Mouse (Mus musculus) heart, postnatal 4 days (tissue): ENCODE measurements around the gene Stxbp5l. TPM values are rescaled to one million over a fixed set of nuclear protein-coding genes. Genes with fewer than 3 reads are reported as not detected.
"Not testable (repeated sequence)": the region's sequence is repeated elsewhere in the genome, so short reads cannot be mapped to it uniquely, and the experiment has no call there.

Source experiments
- DNase-seq: peaks from one replicate; pipeline ENCODE4 v3.0.0; 2021
- total RNA-seq, 2 experiments: library from RNA; stranded (reverse); gene quantifications; 2 replicates each; pipeline ENCODE4 v1.2.3; 2021

The Stxbp5l gene
- total RNA-seq, 2 experiments from 2014 or later = 0.16 to 0.48 TPM

DNA sequence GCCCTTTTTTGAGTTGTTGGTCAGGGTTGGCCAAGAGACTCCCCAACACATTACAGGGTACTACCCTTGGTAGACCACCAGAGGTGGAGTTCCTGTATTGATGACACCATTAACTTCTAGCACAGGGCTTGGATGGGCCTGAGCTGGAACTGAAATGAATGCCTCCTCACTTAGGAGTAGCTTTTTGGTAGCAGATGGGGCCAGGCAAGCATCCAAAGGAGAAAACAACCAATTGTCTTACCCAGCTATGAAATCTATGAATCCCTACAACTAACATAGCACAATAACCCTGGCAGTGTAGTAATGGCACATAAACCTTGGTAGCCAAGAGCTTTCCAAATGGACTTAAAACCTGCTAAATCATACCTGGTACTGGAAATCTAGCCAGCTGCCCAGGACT, 111.1 kb downstream of the Stxbp5l start:
- no peak for DNase-seq

DNA sequence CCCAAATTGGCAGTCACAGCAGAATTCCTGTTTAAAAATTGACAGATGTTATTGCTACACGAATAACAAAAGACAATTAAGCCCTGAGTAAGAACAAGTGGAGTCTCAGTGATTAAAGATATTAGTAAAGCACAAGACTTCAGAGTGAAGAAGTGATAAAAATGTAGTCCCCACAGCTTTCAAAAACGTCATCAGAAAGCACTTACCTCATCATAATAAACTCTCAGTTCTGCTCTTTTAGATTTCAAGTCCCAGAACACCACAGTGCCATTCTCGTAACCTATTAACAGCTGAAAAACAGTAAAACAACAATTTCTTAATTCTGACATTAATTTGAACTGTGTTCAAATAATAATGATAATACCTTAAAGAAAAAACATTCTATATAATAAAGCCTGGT, 123.1 kb downstream of the Stxbp5l start:
- no peak for DNase-seq

DNA sequence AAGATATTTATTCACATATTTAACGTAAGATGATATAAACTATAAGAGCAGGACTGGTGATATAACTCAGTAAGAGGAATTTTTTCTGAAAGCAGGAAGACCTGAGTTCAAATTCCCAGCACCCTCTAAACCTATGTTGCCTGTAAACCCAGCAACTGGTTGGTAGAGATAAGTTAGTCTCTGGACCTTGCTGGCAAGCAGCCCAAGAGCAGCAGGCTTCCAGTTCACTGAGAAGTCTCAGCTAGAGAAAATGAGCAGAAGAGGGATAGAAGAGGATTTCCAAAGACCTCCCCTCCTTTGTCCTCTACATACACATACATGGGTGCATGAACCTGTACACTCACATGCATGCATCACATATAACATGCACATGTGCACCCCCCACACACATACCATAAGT, 165.6 kb downstream of the Stxbp5l start:
- DNase-seq = no peak

DNA sequence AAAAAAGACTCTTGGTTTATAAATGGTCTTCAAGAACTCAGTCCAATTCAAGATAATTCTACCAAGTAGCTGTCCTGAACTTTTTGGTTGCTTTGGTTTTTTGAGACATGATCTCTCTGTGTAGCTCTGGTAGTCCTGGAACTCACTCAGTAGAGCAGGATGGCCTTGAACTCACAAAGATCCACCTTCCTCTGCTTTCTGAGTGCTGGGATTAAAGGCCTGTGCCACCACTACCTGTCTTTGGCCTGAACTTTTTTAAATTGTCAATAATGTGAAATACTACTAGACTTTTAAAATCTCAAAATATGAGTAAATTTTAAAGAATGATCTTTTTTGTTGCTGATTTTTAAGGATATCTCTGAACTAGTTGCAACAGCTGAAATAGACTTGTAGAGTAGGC, 176.0 kb downstream of the Stxbp5l start:
- no peak for DNase-seq

DNA sequence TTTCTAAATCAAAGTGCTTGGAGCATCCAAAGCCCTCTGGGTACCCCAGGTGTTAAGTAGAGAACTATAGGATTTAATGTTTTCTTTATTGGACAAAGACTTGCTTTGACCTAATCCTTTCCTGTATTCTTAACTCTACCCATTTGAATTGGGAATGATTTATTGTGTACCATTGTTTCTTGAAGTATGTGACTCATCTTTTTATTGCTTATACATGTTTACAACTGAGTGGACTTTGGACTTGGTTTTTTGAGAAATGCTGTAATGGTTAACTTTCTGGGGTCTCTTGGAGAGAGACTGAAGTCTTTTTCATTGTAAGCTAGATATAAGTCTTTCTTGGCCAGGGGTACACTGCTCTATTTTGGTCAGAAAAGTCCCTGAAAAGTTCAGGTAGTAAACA, 190.6 kb downstream of the Stxbp5l start:
- DNase-seq = no peak

DNA sequence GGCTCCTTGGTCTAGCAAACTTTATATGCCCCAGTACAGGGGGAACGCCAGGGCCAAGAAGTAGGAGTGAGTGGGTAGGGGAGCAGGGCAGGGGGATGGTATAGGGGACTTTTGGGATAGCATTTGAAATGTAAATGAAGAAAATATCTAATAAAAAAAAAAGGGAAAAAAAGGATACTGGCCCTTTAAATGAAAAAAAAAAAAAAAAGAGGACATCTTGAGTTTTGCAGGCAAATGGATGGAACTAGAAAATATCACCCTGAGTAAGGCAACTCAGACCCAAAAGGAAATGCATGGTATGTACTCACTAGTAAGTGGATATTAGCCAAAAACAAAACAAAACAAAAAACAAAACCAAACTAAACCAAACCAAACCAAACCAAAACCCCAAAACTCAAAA, 259.6 kb downstream of the Stxbp5l start:
- DNase-seq = not testable (repeated sequence)

DNA sequence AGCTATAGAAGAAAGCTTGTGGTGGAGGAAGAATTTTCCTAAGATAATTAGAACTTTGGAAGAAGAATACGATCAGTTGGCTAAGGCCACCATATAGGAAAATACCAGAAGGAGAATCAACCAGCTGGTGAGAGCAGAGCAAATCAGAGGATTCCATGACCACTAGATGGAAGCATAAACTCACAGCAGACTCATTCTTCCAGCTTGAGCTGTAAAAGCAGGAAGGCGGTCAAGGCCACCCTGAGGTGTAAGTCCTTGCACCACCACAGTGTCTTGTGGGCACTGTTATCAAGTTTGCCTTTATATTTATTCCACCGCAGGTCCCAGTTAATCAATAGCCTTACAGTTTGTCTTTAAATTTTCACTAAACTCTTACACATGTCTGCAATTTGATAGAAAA, 275.5 kb downstream of the Stxbp5l start:
- peak; percentile 51 for DNase-seq

DNA sequence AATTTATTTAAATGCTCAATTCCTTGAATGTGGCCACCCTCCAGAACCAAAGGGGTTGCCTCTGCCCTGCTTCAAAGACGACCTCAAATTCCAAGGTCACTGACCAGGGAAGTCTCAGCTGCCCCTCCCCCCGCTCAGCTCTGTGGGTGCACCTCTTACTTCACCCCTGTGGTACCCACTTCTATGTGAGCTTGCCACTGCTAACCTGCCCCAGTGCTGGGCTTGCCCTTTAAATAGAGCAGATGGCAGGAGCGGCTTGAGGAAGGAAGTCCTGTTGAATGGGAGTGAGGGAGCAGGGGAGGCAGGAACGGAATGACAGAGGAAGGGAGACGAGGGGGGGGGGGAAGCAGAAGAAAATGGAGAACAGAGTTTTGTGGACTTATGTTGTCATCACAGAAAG, 276.0 kb downstream of the Stxbp5l start:
- no peak for DNase-seq

DNA sequence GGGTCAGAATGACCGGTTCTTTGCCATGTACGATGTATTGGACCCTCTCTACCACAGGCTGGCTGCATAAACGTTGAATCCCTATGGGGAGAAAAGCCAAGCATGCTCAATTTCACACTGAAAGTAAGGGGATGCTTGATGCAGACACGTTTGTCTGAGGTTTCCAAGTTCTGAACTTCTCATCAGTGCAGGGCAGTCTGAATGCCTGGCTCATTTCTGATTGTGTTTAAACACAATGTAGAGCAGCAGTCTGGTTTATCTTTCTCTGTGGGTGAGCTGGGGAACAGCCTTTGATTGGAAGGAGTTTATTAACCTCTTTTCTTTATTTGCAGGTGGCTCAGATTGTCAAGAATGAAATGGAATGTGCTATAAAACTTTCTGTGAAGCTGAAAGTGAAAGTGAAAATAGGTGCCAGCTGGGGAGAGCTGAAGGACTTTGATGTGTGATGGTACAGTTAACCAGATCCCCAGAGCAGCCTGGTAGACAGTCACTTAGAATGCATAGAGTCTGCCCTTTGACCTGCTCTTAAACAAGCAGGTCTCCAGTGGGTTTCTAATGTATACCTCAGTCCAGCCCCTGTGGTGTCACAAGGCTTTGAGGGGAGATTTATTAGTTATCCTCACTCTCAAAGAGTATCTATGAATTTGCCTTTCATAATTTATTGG, 290.5 kb downstream of the Stxbp5l start:
- no peak for DNase-seq

DNA sequence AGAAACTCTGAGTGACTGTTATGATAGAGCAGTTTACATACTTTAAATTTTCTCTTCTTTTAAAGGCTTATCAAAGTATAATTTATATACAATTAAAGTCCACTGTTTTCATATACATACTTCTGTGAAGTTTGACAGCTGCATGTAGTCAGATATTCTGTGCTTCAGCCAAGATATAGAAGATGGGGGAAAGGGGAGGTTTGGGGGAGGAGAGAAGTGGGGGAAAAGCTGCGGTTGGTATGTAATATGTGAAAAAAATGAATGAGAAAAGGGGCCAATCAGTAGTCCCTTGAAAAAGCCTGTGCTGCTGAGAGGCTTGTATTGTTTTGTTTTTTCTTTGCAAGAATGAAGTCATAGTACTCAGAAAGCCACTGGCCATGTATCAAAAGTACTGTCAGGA, 295.1 kb downstream of the Stxbp5l start:
- no peak for DNase-seq

DNA sequence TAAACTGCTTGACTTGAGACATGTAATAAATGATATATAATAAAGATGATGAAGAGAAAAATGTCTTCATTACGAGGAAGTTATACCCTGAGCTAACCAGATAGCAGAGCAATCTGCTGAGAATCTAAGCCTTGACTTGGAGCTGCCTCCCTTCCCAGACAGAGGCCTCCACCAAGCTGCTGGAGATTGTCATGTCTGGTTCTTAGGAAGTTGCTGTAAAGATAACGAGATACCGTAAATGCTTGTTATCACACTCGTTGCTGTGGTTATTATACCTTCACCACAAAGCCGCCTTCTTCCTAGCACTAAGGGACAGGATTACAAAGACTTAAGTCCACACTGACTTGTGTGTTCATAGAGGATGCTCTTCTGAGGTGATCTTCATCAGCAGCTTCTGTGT, 312.4 kb downstream of the Stxbp5l start:
- DNase-seq = no peak

Other genes with a start within 250 kb of the Stxbp5l start
- gene Gtf2e1, start 154.8 kb upstream of the Stxbp5l start, total RNA-seq = 10 to 100 TPM in 1 of 2 experiments, 1 to 10 TPM in 1; 9.4 to 10.7 TPM
- gene Rabl3, start 154.9 kb upstream of the Stxbp5l start, total RNA-seq = 10 to 100 TPM; 15.3 to 16.4 TPM
- under 1 TPM in 1 of 2 experiments, not detected in 1; 0.74 TPM for gene Hgd, start 195.2 kb upstream of the Stxbp5l start, total RNA-seq